Mouse (Mus musculus): ENCODE data around the gene Pwwp2b. TPM values are rescaled to one million over a fixed set of nuclear protein-coding genes. Genes with fewer than 3 reads are reported as not detected.
A peak's percentile ranks its signal among the peaks of the same experiment; 100 is the strongest.

Pwwp2b gene
- polyA plus RNA-seq, 1 experiment from 2014 or later: 6.9 TPM

DNA sequence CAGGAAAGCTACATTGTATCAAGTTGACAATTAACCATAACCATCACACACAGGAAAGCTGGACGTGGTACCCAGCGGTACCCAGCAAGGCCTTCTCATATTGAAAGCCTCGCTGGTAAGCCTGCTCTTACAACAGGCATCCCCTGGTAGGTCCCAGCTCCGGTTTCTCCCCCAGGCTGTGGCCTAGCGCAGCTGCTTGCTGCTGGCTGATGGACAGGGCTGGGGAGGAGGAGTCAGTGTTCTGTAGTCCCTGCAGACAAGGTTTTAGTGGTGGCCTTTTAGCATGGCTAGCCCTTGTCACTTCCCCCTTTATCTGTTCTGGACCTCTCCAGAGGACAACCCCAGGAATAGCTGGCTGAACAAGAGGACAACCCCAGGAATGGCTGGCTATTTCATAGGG, 54.0 kb downstream of the Pwwp2b start:
- Histone ChIP-seq H3K9me3 (ENCODE audit: control insufficient read depth, low read length) (no peaks in the 10 kb centered on the region), H3K4me1 (ENCODE audit: control insufficient read depth in 2 of 2, insufficient read depth in 2 of 2, low read length in 2 of 2) (peaks cover 24 to 36% of the 10 kb centered on the region in 2 experiments), H3K4me3 (ENCODE audit: control insufficient read depth in 1 of 2, insufficient read depth in 1 of 2, low read depth in 1 of 2, low read length in 2 of 2) (no peak overlapping the region), H3K9ac (ENCODE audit: low read length) (no peak overlapping the region), H3K27me3 (ENCODE audit: control insufficient read depth, insufficient read depth, low read length) (no peaks in the 10 kb centered on the region), H3K4me2 (ENCODE audit: low read length) (no peak overlapping the region), H3K36me3 (ENCODE audit: control insufficient read depth, insufficient read depth, low read length) (no peaks in the 10 kb centered on the region), H3K27ac (replicated peaks in 1 of 2; ENCODE audit: control insufficient read depth in 1 of 2, insufficient read depth in 1 of 2, low read depth in 2 of 2, low read length in 2 of 2) (no peak overlapping the region)
- ATAC-seq (ENCODE audit: insufficient number of reproducible peaks, insufficient read depth, low FRiP score, low read depth): no peak
- WGBS: 48% methylated on average over 5 of the region's 5 CpGs

GRCm38 (mm10) chr7:139303280-139304011, 55.2 kb downstream of the Pwwp2b start:
- H3K9ac ChIP-seq (ENCODE audit: low read length): no peak overlapping the region; the same call in 1 of the 2 replicates
- H3K4me3 ChIP-seq (ENCODE audit: control insufficient read depth in 1 of 2, insufficient read depth in 1 of 2, low read depth in 1 of 2, low read length in 2 of 2): no peak overlapping the region
- H3K4me1 ChIP-seq (ENCODE audit: control insufficient read depth in 2 of 2, insufficient read depth in 2 of 2, low read length in 2 of 2): peaks cover 28 to 40% of the 10 kb centered on the region in 2 experiments
- no peaks in the 10 kb centered on the region for H3K9me3 ChIP-seq (ENCODE audit: control insufficient read depth, low read length)
- peak overlapping the region; percentile 11 for H3K4me2 ChIP-seq (ENCODE audit: low read length)
- H3K36me3 ChIP-seq (ENCODE audit: control insufficient read depth, insufficient read depth, low read length): no peaks in the 10 kb centered on the region
- H3K27ac ChIP-seq (replicated peaks in 1 of 2; ENCODE audit: control insufficient read depth in 1 of 2, insufficient read depth in 1 of 2, low read depth in 2 of 2, low read length in 2 of 2): peak overlapping the region; percentile 82 to 86
- WGBS: 12% methylated on average over 6 of the region's 6 CpGs
- peak; percentile 52 for ATAC-seq (ENCODE audit: insufficient number of reproducible peaks, insufficient read depth, low FRiP score, low read depth)
- H3K27me3 ChIP-seq (ENCODE audit: control insufficient read depth, insufficient read depth, low read length): no peaks in the 10 kb centered on the region

DNA sequence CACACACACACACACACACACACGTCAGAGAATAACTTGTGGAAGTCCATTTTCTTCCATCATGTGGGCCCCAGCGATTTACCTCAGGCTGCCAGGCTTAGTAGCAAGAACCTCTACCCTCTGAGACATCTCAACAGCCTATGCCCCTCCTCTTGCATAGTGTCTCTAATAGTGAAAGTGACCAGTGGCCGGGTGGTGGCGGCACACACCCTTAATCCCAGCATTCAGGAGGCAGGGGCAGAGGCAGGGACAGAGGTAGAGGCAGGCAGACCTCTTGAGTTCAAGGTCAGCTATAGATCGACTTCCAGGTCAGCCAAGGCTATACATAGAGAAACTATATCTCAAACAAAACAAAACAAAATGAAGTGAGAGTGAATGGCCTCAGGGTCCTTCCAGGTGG, 56.0 kb downstream of the Pwwp2b start:
- Histone ChIP-seq H3K4me1 (ENCODE audit: control insufficient read depth in 2 of 2, insufficient read depth in 2 of 2, low read length in 2 of 2) (peaks cover 37 to 47% of the 10 kb centered on the region in 2 experiments), H3K4me2 (ENCODE audit: low read length) (no peak overlapping the region), H3K27me3 (ENCODE audit: control insufficient read depth, insufficient read depth, low read length) (no peaks in the 10 kb centered on the region), H3K27ac (replicated peaks in 1 of 2; ENCODE audit: control insufficient read depth in 1 of 2, insufficient read depth in 1 of 2, low read depth in 2 of 2, low read length in 2 of 2) (peak overlapping the region; percentile 82 to 86), H3K36me3 (ENCODE audit: control insufficient read depth, insufficient read depth, low read length) (no peaks in the 10 kb centered on the region), H3K4me3 (ENCODE audit: control insufficient read depth in 1 of 2, insufficient read depth in 1 of 2, low read depth in 1 of 2, low read length in 2 of 2) (no peak overlapping the region), H3K9me3 (ENCODE audit: control insufficient read depth, low read length) (no peaks in the 10 kb centered on the region), H3K9ac (ENCODE audit: low read length) (no peak overlapping the region)
- 25% methylated on average over 5 of the region's 5 CpGs for WGBS
- ATAC-seq (ENCODE audit: insufficient number of reproducible peaks, insufficient read depth, low FRiP score, low read depth): no peak

DNA sequence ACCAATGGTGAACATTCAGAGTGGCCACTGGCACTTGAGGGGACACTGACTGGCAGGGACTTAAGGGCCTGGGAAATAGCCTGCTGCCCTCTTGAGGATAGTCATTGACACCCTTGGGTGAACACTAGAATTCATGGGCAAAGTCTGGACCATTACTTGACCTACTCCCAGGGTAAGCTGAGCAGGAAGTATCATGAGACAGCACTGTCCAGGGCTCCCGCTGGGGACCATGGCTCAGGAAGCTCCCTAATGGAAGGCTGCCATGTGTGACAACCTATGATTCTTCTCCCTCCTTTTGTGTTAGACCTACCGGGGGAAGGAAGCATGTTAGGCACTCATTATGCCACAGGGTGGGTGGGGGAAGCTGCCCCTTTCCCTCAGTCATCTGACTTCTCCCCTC, 58.8 kb downstream of the Pwwp2b start:
- ATAC-seq (ENCODE audit: insufficient number of reproducible peaks, insufficient read depth, low FRiP score, low read depth): no peak
- peaks cover 47 to 64% of the 10 kb centered on the region in 2 experiments for H3K4me1 ChIP-seq (ENCODE audit: control insufficient read depth in 2 of 2, insufficient read depth in 2 of 2, low read length in 2 of 2)

GRCm38 (mm10) chr7:139308140-139308895, 60.0 kb downstream of the Pwwp2b start:
- Histone ChIP-seq H3K27me3 (ENCODE audit: control insufficient read depth, insufficient read depth, low read length) (no peaks in the 10 kb centered on the region), H3K9ac (ENCODE audit: low read length) (no peak overlapping the region), H3K9me3 (ENCODE audit: control insufficient read depth, low read length) (no peaks in the 10 kb centered on the region), H3K4me2 (ENCODE audit: low read length) (no peak overlapping the region), H3K27ac (replicated peaks in 1 of 2; ENCODE audit: control insufficient read depth in 1 of 2, insufficient read depth in 1 of 2, low read depth in 2 of 2, low read length in 2 of 2) (peak overlapping the region; percentile 22 to 57; a peak in 2 of 4 replicates), H3K36me3 (ENCODE audit: control insufficient read depth, insufficient read depth, low read length) (no peaks in the 10 kb centered on the region), H3K4me3 (ENCODE audit: control insufficient read depth in 1 of 2, insufficient read depth in 1 of 2, low read depth in 1 of 2, low read length in 2 of 2) (no peak overlapping the region), H3K4me1 (ENCODE audit: control insufficient read depth in 2 of 2, insufficient read depth in 2 of 2, low read length in 2 of 2) (peaks cover 39 to 61% of the 10 kb centered on the region in 2 experiments)
- WGBS: 66% methylated on average over 8 of the region's 8 CpGs
- no peak for ATAC-seq (ENCODE audit: insufficient number of reproducible peaks, insufficient read depth, low FRiP score, low read depth)

More for the DNA sequence above, 58.8 kb downstream of the Pwwp2b start:
- Histone ChIP-seq H3K27me3 (ENCODE audit: control insufficient read depth, insufficient read depth, low read length) (no peaks in the 10 kb centered on the region), H3K4me2 (ENCODE audit: low read length) (no peak overlapping the region), H3K4me3 (ENCODE audit: control insufficient read depth in 1 of 2, insufficient read depth in 1 of 2, low read depth in 1 of 2, low read length in 2 of 2) (no peak overlapping the region), H3K27ac (replicated peaks in 1 of 2; ENCODE audit: control insufficient read depth in 1 of 2, insufficient read depth in 1 of 2, low read depth in 2 of 2, low read length in 2 of 2) (no peak overlapping the region), H3K36me3 (ENCODE audit: control insufficient read depth, insufficient read depth, low read length) (no peaks in the 10 kb centered on the region), H3K9ac (ENCODE audit: low read length) (no peak overlapping the region), H3K9me3 (ENCODE audit: control insufficient read depth, low read length) (no peaks in the 10 kb centered on the region)
- 78% methylated on average over 2 of the region's 2 CpGs for WGBS

DNA sequence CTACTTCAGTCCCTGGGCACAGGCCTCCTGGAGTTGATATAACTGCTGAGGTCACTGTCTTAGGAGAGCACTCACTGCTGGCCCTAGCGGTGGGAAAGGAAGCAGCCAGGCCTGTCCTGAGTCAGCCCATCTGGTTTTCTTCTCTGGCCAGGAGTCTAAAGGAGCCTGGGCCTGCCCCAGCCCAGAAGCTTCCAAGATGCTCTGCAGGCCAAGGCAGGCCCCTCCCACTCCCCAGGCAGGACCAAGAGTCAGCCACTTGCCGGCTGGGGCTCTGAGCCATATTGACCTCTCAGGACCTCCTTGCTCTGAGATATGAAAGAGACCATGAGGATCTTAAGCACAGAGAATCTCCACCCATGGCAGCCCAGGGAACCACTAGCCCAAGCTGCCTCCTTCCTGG, 60.8 kb downstream of the Pwwp2b start:
- 0 out of 2 replicates have a peak, but pooled peaks have one; percentile 23 for ATAC-seq (ENCODE audit: insufficient number of reproducible peaks, insufficient read depth, low FRiP score, low read depth)

GRCm38 (mm10) chr7:139310487-139310951, 62.2 kb downstream of the Pwwp2b start:
- 14% methylated on average over 6 of the region's 6 CpGs for WGBS
- peak overlapping the region; percentile 36; the same call in 1 of the 2 replicates for H3K4me2 ChIP-seq (ENCODE audit: low read length)
- H3K27ac ChIP-seq (replicated peaks in 1 of 2; ENCODE audit: control insufficient read depth in 1 of 2, insufficient read depth in 1 of 2, low read depth in 2 of 2, low read length in 2 of 2): peak overlapping the region; percentile 89 to 96
- H3K36me3 ChIP-seq (ENCODE audit: control insufficient read depth, insufficient read depth, low read length): no peaks in the 10 kb centered on the region
- ATAC-seq (ENCODE audit: insufficient number of reproducible peaks, insufficient read depth, low FRiP score, low read depth): peak; percentile 89
- H3K9ac ChIP-seq (ENCODE audit: low read length): peak overlapping the region; percentile 62; the same call in 1 of the 2 replicates
- no peaks in the 10 kb centered on the region for H3K9me3 ChIP-seq (ENCODE audit: control insufficient read depth, low read length)
- peaks cover 30 to 45% of the 10 kb centered on the region in 2 experiments for H3K4me1 ChIP-seq (ENCODE audit: control insufficient read depth in 2 of 2, insufficient read depth in 2 of 2, low read length in 2 of 2)
- H3K4me3 ChIP-seq (ENCODE audit: control insufficient read depth in 1 of 2, insufficient read depth in 1 of 2, low read depth in 1 of 2, low read length in 2 of 2): no peak overlapping the region
- no peaks in the 10 kb centered on the region for H3K27me3 ChIP-seq (ENCODE audit: control insufficient read depth, insufficient read depth, low read length)

More for the DNA sequence above, 60.8 kb downstream of the Pwwp2b start:
- WGBS: 16% methylated on average over 2 of the region's 2 CpGs
- no peak overlapping the region for H3K4me3 ChIP-seq (ENCODE audit: control insufficient read depth in 1 of 2, insufficient read depth in 1 of 2, low read depth in 1 of 2, low read length in 2 of 2)
- peaks cover 35 to 54% of the 10 kb centered on the region in 2 experiments for H3K4me1 ChIP-seq (ENCODE audit: control insufficient read depth in 2 of 2, insufficient read depth in 2 of 2, low read length in 2 of 2)
- H3K9ac ChIP-seq (ENCODE audit: low read length): 0 out of 2 replicates have a peak overlapping the region, but pooled peaks have one; percentile 27
- H3K4me2 ChIP-seq (ENCODE audit: low read length): no peak overlapping the region
- no peaks in the 10 kb centered on the region for H3K27me3 ChIP-seq (ENCODE audit: control insufficient read depth, insufficient read depth, low read length)
- no peaks in the 10 kb centered on the region for H3K36me3 ChIP-seq (ENCODE audit: control insufficient read depth, insufficient read depth, low read length)
- no peaks in the 10 kb centered on the region for H3K9me3 ChIP-seq (ENCODE audit: control insufficient read depth, low read length)
- H3K27ac ChIP-seq (replicated peaks in 1 of 2; ENCODE audit: control insufficient read depth in 1 of 2, insufficient read depth in 1 of 2, low read depth in 2 of 2, low read length in 2 of 2): peak overlapping the region; percentile 4 to 57; a peak in 3 of 4 replicates
